Mouse (Mus musculus): ENCODE results near the gene Rfng. TPM values are rescaled to one million over a fixed set of nuclear protein-coding genes. Genes with fewer than 3 reads are reported as not detected.
A peak's percentile ranks its signal among the peaks of the same experiment; 100 is the strongest.
"Not testable (repeated sequence)": the region's sequence is repeated elsewhere in the genome, so short reads cannot be mapped to it uniquely, and the experiment has no call there.

Rfng gene
- polyA plus RNA-seq, 1 experiment from 2014 or later = 22.4 TPM

DNA sequence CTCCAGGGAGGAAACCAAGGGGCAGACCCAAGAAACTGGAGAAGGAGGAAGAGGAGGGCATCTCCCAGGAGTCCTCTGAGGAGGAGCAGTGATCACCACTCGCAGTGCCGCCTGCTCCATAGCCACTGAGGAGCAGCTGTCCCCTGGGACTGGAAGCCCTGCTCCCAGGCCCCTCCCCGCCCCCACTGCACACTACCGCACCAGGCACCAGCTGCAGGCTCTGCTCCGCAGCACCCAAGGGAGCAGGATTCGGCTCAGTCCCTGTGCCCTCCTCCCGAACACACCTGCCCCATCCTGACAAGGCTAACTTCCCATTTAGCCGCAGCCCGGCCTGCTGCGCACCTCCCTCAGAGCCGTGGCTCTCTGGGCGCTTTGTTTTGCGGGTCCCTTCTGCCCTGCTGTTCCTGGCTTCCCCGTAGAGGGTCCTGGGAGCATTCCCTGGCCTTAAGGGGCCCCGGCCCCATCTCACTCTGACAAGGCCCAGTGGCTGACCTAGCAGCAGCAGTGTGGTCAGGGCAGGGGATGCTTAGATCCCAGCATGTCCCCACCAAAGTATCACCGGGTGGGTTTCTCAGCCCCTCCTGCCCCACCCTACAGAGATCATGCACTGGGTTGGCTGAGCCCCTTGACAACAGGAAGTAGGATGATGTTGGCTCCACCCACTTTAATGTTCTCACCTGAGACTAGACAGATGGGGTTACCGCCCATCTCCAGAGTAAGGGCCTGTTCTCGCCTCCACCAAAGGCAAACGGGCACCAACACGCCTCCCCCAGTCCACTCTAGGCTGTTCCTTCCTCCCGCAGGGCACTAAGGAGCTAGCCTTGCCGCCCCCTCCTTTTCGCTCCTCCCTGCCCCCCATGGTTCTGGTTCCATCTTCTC lies 20.6 kb downstream of the Rfng start:
- H3K27me3 ChIP-seq (replicated peaks) = peaks cover 56% of the 10 kb centered on the region
- 14% methylated on average over 10 of the region's 23 CpGs for WGBS (ENCODE audit: insufficient replicate concordance)
- not testable (repeated sequence) for H3K36me3 ChIP-seq, H3K4me2 ChIP-seq, H3K9ac ChIP-seq, H3K27ac ChIP-seq, H3K4me1 ChIP-seq, H3K4me3 ChIP-seq
- H3K9me3 ChIP-seq (replicated peaks) = peaks cover 15% of the 10 kb centered on the region
- ATAC-seq = peak; percentile 51; the same call in 1 of the 2 replicates

GRCm38 (mm10) chr11:120762672-120763041 lies 21.4 kb downstream of the Rfng start, which contains the start of gene Hmga1b:
TSS of gene Hmga1b (plus strand) at chr11:120762794.
- H3K4me1 ChIP-seq, ATAC-seq, H3K9ac ChIP-seq, H3K4me3 ChIP-seq, H3K4me2 ChIP-seq, H3K36me3 ChIP-seq, H3K27ac ChIP-seq: not testable (repeated sequence)
- H3K9me3 ChIP-seq (replicated peaks) = peaks cover 22% of the 10 kb centered on the region
- H3K27me3 ChIP-seq (replicated peaks) = peaks cover 53% of the 10 kb centered on the region
- WGBS (ENCODE audit: insufficient replicate concordance) = 25% methylated on average over 14 of the region's 14 CpGs

DNA sequence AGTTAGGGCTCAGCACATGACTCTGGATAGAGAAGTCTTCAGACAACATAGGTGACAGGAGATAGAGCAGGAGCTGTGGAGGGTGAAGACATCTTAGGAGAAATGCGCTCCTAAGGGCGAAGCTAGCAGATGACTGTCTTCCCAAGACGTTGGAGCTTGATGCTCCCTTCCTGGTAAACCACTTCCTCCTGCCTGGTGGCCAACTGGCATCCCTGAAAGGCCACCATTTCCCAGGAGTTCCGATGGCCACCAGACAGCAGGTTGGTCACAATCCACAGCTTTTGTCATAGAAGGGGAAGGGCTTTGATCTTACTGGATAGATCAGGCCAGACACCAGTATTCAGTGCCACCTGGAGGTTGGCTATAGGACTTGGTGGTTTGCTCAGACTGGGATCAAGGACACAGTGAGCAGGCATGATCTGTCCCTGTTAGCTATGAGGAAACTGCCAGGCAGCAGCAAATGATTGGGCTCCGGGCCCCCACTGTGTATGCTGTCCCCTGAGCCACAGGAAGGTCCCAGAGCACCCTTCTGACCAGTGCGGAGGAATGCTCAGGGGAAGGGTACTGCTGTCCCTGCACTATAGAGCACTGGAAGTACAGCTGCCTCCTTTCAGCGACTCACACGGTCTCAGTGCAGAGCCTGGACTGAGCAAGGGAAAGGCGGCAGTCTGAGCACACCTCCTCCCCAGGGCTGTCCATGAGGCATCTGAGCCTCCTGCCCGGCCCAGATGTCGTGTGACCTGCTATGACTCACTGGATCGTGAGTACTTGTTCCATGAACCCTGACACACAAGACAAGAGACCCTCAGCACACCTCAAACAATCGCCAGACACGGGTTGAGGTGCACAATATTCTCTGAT lies 22.0 kb downstream of the Rfng start:
- Histone ChIP-seq H3K9ac (no peak overlapping the region), H3K4me2 (no peak overlapping the region), H3K27ac (no peak overlapping the region), H3K36me3 (no peaks in the 10 kb centered on the region), H3K27me3 (replicated peaks) (peaks cover 47% of the 10 kb centered on the region), H3K9me3 (replicated peaks) (peaks cover 27% of the 10 kb centered on the region), H3K4me1 (no peaks in the 10 kb centered on the region), H3K4me3 (no peak overlapping the region)
- ATAC-seq = no peak
- 60% methylated on average over 14 of the region's 14 CpGs for WGBS (ENCODE audit: insufficient replicate concordance)

- no peak overlapping the region for H3K27ac ChIP-seq
- no peak overlapping the region for H3K4me3 ChIP-seq
- H3K4me1 ChIP-seq = no peaks in the 10 kb centered on the region
- no peaks in the 10 kb centered on the region for H3K36me3 ChIP-seq
- ATAC-seq = no peak
- H3K27me3 ChIP-seq (replicated peaks) = peaks cover 34% of the 10 kb centered on the region
- H3K9ac ChIP-seq = no peak overlapping the region
- 79% methylated on average over 9 of the region's 9 CpGs for WGBS (ENCODE audit: insufficient replicate concordance)
- no peak overlapping the region for H3K4me2 ChIP-seq
- H3K9me3 ChIP-seq (replicated peaks) = peaks cover 36% of the 10 kb centered on the region
Measured at GRCm38 (mm10) chr11:120760236-120760635, 23.8 kb downstream of the Rfng start.

- Histone ChIP-seq H3K4me2 (no peak overlapping the region), H3K27ac (no peak overlapping the region), H3K9me3 (replicated peaks) (peaks cover 5% of the 10 kb centered on the region; the same call in 1 of the 2 replicates), H3K4me1 (no peaks in the 10 kb centered on the region), H3K36me3 (no peaks in the 10 kb centered on the region), H3K9ac (no peak overlapping the region), H3K27me3 (replicated peaks) (peaks cover 7% of the 10 kb centered on the region; the same call in 1 of the 2 replicates), H3K4me3 (no peak overlapping the region)
- no peak for ATAC-seq
- 65% methylated on average over 4 of the region's 4 CpGs for WGBS (ENCODE audit: insufficient replicate concordance)
Measured at GRCm38 (mm10) chr11:120751606-120752005, 32.4 kb downstream of the Rfng start.

- no peaks in the 10 kb centered on the region for H3K4me1 ChIP-seq
- H3K36me3 ChIP-seq = no peaks in the 10 kb centered on the region
- H3K9me3 ChIP-seq (replicated peaks) = no peaks in the 10 kb centered on the region
- H3K9ac ChIP-seq = no peak overlapping the region
- 0 out of 2 replicates have a peak, but pooled peaks have one; percentile 37 for ATAC-seq
- H3K27ac ChIP-seq = no peak overlapping the region
- WGBS (ENCODE audit: insufficient replicate concordance) = 45% methylated on average over 8 of the region's 8 CpGs
- H3K4me3 ChIP-seq = no peak overlapping the region
- no peak overlapping the region for H3K4me2 ChIP-seq
- peaks cover 12% of the 10 kb centered on the region; the same call in 1 of the 2 replicates for H3K27me3 ChIP-seq (replicated peaks)
Measured at GRCm38 (mm10) chr11:120749430-120749829, 34.6 kb downstream of the Rfng start.

- Histone ChIP-seq H3K4me1 (no peaks in the 10 kb centered on the region), H3K4me3 (no peak overlapping the region), H3K36me3 (no peaks in the 10 kb centered on the region), H3K9ac (no peak overlapping the region), H3K27ac (no peak overlapping the region), H3K4me2 (no peak overlapping the region), H3K27me3 (replicated peaks) (peaks cover 19% of the 10 kb centered on the region; the same call in 1 of the 2 replicates), H3K9me3 (replicated peaks) (no peaks in the 10 kb centered on the region)
- no peak for ATAC-seq
- 38% methylated on average over 4 of the region's 4 CpGs for WGBS (ENCODE audit: insufficient replicate concordance)
Measured at GRCm38 (mm10) chr11:120747974-120748373, 36.0 kb downstream of the Rfng start.

- H3K27me3 ChIP-seq (replicated peaks) = peaks cover 19% of the 10 kb centered on the region; the same call in 1 of the 2 replicates
- no peaks in the 10 kb centered on the region for H3K4me1 ChIP-seq
- 63% methylated on average over 7 of the region's 7 CpGs for WGBS (ENCODE audit: insufficient replicate concordance)
- no peaks in the 10 kb centered on the region for H3K9me3 ChIP-seq (replicated peaks)
- H3K4me3 ChIP-seq = no peak overlapping the region
- no peak for ATAC-seq
- H3K27ac ChIP-seq = no peak overlapping the region
- H3K9ac ChIP-seq = no peak overlapping the region
- H3K4me2 ChIP-seq = no peak overlapping the region
- H3K36me3 ChIP-seq = no peaks in the 10 kb centered on the region
Measured at GRCm38 (mm10) chr11:120744121-120744701, 39.8 kb downstream of the Rfng start.

- Histone ChIP-seq H3K4me2 (no peak overlapping the region), H3K9ac (no peak overlapping the region), H3K4me1 (no peaks in the 10 kb centered on the region), H3K27ac (no peak overlapping the region), H3K4me3 (no peak overlapping the region), H3K27me3 (replicated peaks) (peaks cover 19% of the 10 kb centered on the region; the same call in 1 of the 2 replicates), H3K36me3 (no peaks in the 10 kb centered on the region), H3K9me3 (replicated peaks) (no peaks in the 10 kb centered on the region)
- 69% methylated on average over 5 of the region's 5 CpGs for WGBS (ENCODE audit: insufficient replicate concordance)
- ATAC-seq = no peak
Measured at GRCm38 (mm10) chr11:120740981-120741380, 43.0 kb downstream of the Rfng start.

DNA sequence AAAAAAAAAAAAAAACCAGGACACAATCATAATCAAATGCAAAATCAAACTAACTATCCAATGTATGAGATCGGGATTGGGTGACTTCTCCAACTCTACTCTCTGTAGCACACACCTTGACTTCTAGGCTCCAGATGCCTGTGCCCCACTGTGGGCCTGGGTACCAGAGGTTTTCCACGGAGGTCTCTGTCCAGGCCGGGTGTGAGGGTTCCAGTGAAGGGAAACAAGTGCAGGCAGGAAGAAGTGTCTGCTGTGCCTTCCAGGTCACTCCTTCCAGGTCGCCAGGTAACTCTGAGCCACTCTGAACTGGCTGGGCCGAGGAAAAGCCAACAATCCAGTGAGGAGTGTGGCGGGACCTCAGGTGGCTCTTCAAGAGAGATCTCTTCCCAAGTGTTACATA lies 47.6 kb downstream of the Rfng start:
- H3K36me3 ChIP-seq = no peaks in the 10 kb centered on the region
- peaks cover 28% of the 10 kb centered on the region for H3K27me3 ChIP-seq (replicated peaks)
- H3K9me3 ChIP-seq (replicated peaks) = no peaks in the 10 kb centered on the region
- H3K4me2 ChIP-seq = no peak overlapping the region
- ATAC-seq = no peak
- no peak overlapping the region for H3K9ac ChIP-seq
- H3K27ac ChIP-seq = no peak overlapping the region
- H3K4me1 ChIP-seq = no peaks in the 10 kb centered on the region
- WGBS (ENCODE audit: insufficient replicate concordance) = 55% methylated on average over 6 of the region's 6 CpGs
- H3K4me3 ChIP-seq = no peak overlapping the region

DNA sequence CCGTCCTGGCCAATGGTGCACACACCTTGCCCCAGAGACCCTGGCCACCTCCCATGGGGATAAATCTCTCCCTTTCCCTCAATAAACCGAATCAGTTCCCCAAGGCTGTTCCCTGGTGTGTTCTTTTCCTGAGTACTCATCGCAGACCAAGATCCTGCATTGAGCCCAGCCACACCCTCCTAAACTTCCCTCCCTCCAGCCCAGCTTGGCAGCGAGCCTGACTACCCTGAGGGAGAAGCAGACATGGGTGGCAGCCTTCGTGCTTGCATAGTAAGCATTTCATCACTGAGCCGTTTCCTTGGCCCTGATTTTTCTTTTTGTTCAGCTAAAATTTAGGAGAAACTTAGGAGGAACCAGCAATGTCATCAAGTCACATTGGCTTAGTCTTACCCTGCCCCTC lies 50.5 kb downstream of the Rfng start:
- Histone ChIP-seq H3K9me3 (replicated peaks) (no peaks in the 10 kb centered on the region), H3K4me1 (peaks cover 8% of the 10 kb centered on the region), H3K9ac (no peak overlapping the region), H3K27ac (no peak overlapping the region), H3K4me3 (no peak overlapping the region), H3K4me2 (no peak overlapping the region), H3K36me3 (no peaks in the 10 kb centered on the region), H3K27me3 (replicated peaks) (peaks cover 40% of the 10 kb centered on the region)
- ATAC-seq = no peak
- 49% methylated on average over 6 of the region's 6 CpGs for WGBS (ENCODE audit: insufficient replicate concordance)
